In the genomic region with DNA sequence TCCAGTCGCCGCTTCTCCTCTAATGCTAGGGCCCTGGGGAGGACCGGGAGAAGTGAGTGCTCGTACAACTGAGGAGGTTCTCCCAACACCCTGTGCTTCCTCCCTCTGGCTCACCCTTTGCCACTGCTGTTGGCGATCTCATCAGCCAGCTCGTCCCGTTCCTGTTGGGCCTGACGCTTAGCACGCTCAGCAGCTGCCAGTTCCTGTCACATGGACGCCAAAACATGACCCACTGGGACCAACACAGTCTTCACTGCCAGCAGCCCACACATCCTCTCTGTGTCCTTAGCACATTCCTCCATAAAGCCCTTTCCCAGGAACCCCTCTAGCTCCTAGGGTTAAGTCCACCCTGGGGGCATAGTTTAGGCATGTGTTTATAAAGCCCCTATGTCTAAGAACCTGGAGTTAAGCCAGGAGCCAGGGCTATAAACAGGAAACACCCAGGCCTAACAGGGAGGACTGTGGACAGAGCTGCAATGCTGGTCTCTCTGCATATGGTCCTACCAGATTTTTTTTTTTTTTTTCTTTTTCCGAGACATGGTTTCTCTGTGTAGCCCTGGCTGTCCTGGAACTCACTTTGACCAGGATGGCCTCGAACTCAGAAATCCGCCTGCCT, we compare ENCODE assay signal across 9 mouse cellular contexts. TPM values are rescaled to one million over a fixed set of nuclear protein-coding genes. Genes with fewer than 3 reads are reported as not detected.
DNase-seq lines count a peak whose midpoint lies in the region; ATAC-seq and TF ChIP-seq lines count a peak whose summit lies in the region.
"Had no signal": no experiment of that assay in that cellular context is flagged by ENCODE, and none has a peak within 500 bp of the region (broad histone marks: within the 10 kb centered on the region; RNA-seq: fewer than 3 reads in every experiment).

No protein-coding gene starts in this region.

- H3K4me2 ChIP-seq in heart, embryonic 11.5 days, result no peak overlapping the region

- TF ChIP-seq POLR2A in lung, adult 2 months (IDR thresholded peaks at IDR 0.05; ENCODE audit: borderline replicate concordance, extremely low read depth, low read depth, low read length), result peak; percentile 49; the same call in 1 of the 2 replicates

- no peak for ATAC-seq in heart, embryonic 11.5 days (replicated peaks; ENCODE audit: insufficient number of reproducible peaks, low FRiP score, low TSS enrichment)

- H3K27ac ChIP-seq in heart, embryonic 11.5 days (ENCODE audit: low read depth, low read length), result no peak overlapping the region

- TF ChIP-seq CTCF in lung, adult 2 months (IDR thresholded peaks at IDR 0.05; ENCODE audit: insufficient read depth, low read length), result no peak

- H3K9ac ChIP-seq in heart, embryonic 11.5 days (ENCODE audit: low read depth, low read length), result no peak overlapping the region

- H3K9me3 ChIP-seq in heart, embryonic 11.5 days (replicated peaks; ENCODE audit: control insufficient read depth, low read length), result no peaks in the 10 kb centered on the region

- 79% methylated on average over 13 of the region's 13 CpGs for WGBS in heart, embryonic 11.5 days (ENCODE audit: insufficient replicate concordance)
- 49% methylated on average over 13 of the region's 13 CpGs for WGBS in lung, adult 2 months

- no peaks in the 10 kb centered on the region for H3K27me3 ChIP-seq in heart, embryonic 11.5 days (ENCODE audit: control insufficient read depth, insufficient read depth, low read length)

- H3K4me1 ChIP-seq in heart, embryonic 11.5 days (ENCODE audit: control insufficient read depth, insufficient read depth, low read length), result no peaks in the 10 kb centered on the region
- peaks cover 14% of the 10 kb centered on the region for H3K4me1 ChIP-seq in lung, adult 2 months (ENCODE audit: control insufficient read depth, insufficient read depth, low read length)

- no peak overlapping the region for H3K4me3 ChIP-seq in heart, embryonic 11.5 days (ENCODE audit: low read depth, low read length)
- H3K4me3 ChIP-seq in lung, adult 2 months (replicated peaks; ENCODE audit: extremely low read depth, low read depth, low read length), result no peak overlapping the region

- peaks cover 77% of the 10 kb centered on the region for H3K36me3 ChIP-seq in heart, embryonic 11.5 days (ENCODE audit: control insufficient read depth, insufficient read depth, low read length)

- peak; percentile 99 for DNase-seq in heart, adult 11 months
- DNase-seq in adipocyte (ENCODE audit: low spot score), result peak; percentile 41
- peak; percentile 88 for DNase-seq in heart, adult 8-10 months (ENCODE audit: low spot score)
- peak; percentile 47 for DNase-seq in lung, adult 2 months
- DNase-seq in layer of hippocampus, postnatal 36 days, result no peak
- no peak for DNase-seq in spleen, postnatal 10 days (ENCODE audit: low spot score in 2 of 2)
- no peak for DNase-seq in left cerebral cortex, adult 9 months (ENCODE audit: low spot score in 2 of 2)
- DNase-seq: thymus, adult 18-20 months had no signal

RNA-seq across cellular contexts. Expression of gene Apol8, which starts 7.7 kb away (rescaled TPM):
- 0.67 and 0.89 TPM in 2 replicates for polyA plus RNA-seq in heart, embryonic 11.5 days (2014; fragmentation: Nextera tagmentation; extraction: Ambion mirVana)
- not detected for total RNA-seq in heart, adult 8-10 months (2022)
- 0.05 TPM in 1 of 2 replicates, not detected in the other for polyA plus RNA-seq in lung, adult 2 months (2012; rRNA removed)
- 1 to 10 TPM; 4.0 to 6.7 TPM for total RNA-seq in layer of hippocampus, postnatal 36 days (2021)

RNA-seq across cellular contexts. Expression of gene Apol9b, which starts 35.7 kb away (rescaled TPM):
- polyA plus RNA-seq in heart, embryonic 11.5 days (2014; fragmentation: Nextera tagmentation; extraction: Ambion mirVana), result 0.11 and 0.52 TPM in 2 replicates
- total RNA-seq in heart, adult 8-10 months (2022), result under 1 TPM in 3 of 4 experiments, not detected in 1; 0.19 to 0.34 (median 0.22) TPM
- 1.7 and 2.1 TPM in 2 replicates for polyA plus RNA-seq in lung, adult 2 months (2012; rRNA removed)
- not detected for total RNA-seq in layer of hippocampus, postnatal 36 days (2021)

Comparison
In these comparisons a context has a peak if more than half of its experiments do, and no peak if none do; other contexts are left out.
1. DNase-seq: peak in heart, adult 11 months (single experiment), adipocyte (single experiment), heart, adult 8-10 months (single experiment) and lung, adult 2 months (single experiment); none in layer of hippocampus, postnatal 36 days (0 of 2), spleen, postnatal 10 days (0 of 2) and left cerebral cortex, adult 9 months (0 of 2).
2. RNA of gene Apol8, which starts 7.7 kb away (total RNA-seq): 4.0 to 6.7 TPM in layer of hippocampus, postnatal 36 days; not detected in heart, adult 8-10 months; every median in the first group is over 4 times any median in the second.